Mouse (Mus musculus) spleen, adult 2 months (tissue): Measurements from ENCODE around the gene Dnajb13.

Source experiments
- CTCF ChIP-seq: fragments of 200-500 bp; IDR thresholded peaks from 2 replicates; pipeline ENCODE4 v1.5.1; 2011; ENCODE audit warnings: mild to moderate bottlenecking, inconsistent platforms; ENCODE audit not compliant: insufficient read depth, insufficient read length, insufficient replicate concordance; ENCODE audit errors: extremely low read depth
- POLR2A ChIP-seq: fragments of 200-500 bp; IDR thresholded peaks from 2 replicates; pipeline ENCODE4 v1.6.1; 2011; ENCODE audit warnings: low read depth, low read length, inconsistent platforms

- TF ChIP-seq POLR2A (no peak), CTCF (no peak)
Observed at GRCm38 (mm10) chr7:100493484-100494414, 21.0 kb downstream of the Dnajb13 start.
